Comparison of ENCODE assay signal across 9 mouse cellular contexts in genomic region chr19:42725056-42725972, GRCm38 (mm10). TPM values are rescaled to one million over a fixed set of nuclear protein-coding genes. Genes with fewer than 3 reads are reported as not detected.
A peak's percentile ranks its signal among the peaks of the same experiment; 100 is the strongest.
DNase-seq lines count a peak whose midpoint lies in the region; ATAC-seq and TF ChIP-seq lines count a peak whose summit lies in the region.
"Had no signal": no experiment of that assay in that cellular context is flagged by ENCODE, and none has a peak within 500 bp of the region (broad histone marks: within the 10 kb centered on the region; RNA-seq: fewer than 3 reads in every experiment).

No protein-coding gene starts in this region.

- no peak overlapping the region for H3K9ac ChIP-seq in liver, embryonic 12.5 days
- H3K9ac ChIP-seq in embryonic facial prominence, embryonic 14.5 days (ENCODE audit: low read depth, low read length), result no peak overlapping the region

- no peak for ATAC-seq in liver, embryonic 12.5 days
- no peak for ATAC-seq in embryonic facial prominence, embryonic 14.5 days (ENCODE audit: low read depth)
- no peak for ATAC-seq in erythroblast, adult 5-6 weeks (replicated peaks; ENCODE audit: low FRiP score, poor library complexity, severe bottlenecking)
- ATAC-seq in erythroid progenitor cell, adult 5-6 weeks (replicated peaks; ENCODE audit: low FRiP score, poor library complexity, severe bottlenecking), result no peak

- H3K36me3 ChIP-seq in liver, embryonic 12.5 days, result no peaks in the 10 kb centered on the region
- no peaks in the 10 kb centered on the region for H3K36me3 ChIP-seq in embryonic facial prominence, embryonic 14.5 days (ENCODE audit: control insufficient read depth, insufficient read depth, low read length)
- H3K36me3 ChIP-seq in kidney, adult 2 months (ENCODE audit: control insufficient read depth, insufficient read depth, low read length), result no peaks in the 10 kb centered on the region

- H3K4me2 ChIP-seq in liver, embryonic 12.5 days, result no peak overlapping the region
- H3K4me2 ChIP-seq in embryonic facial prominence, embryonic 14.5 days (ENCODE audit: low read depth, low read length), result no peak overlapping the region

- no peaks in the 10 kb centered on the region for H3K27me3 ChIP-seq in liver, embryonic 12.5 days (replicated peaks)
- H3K27me3 ChIP-seq in embryonic facial prominence, embryonic 14.5 days (replicated peaks; ENCODE audit: control insufficient read depth, insufficient read depth, low read length), result no peaks in the 10 kb centered on the region
- no peaks in the 10 kb centered on the region for H3K27me3 ChIP-seq in kidney, adult 2 months (replicated peaks; ENCODE audit: control insufficient read depth, insufficient read depth, low read length)

- no peak overlapping the region for H3K4me3 ChIP-seq in liver, embryonic 12.5 days
- H3K4me3 ChIP-seq in embryonic facial prominence, embryonic 14.5 days (ENCODE audit: low read depth, low read length), result no peak overlapping the region
- H3K4me3 ChIP-seq in kidney, adult 2 months (ENCODE audit: insufficient read depth, low read depth, low read length), result no peak overlapping the region

- H3K4me1 ChIP-seq in liver, embryonic 12.5 days, result peaks cover 10% of the 10 kb centered on the region
- H3K4me1 ChIP-seq in embryonic facial prominence, embryonic 14.5 days (ENCODE audit: control insufficient read depth, insufficient read depth, low read length), result no peaks in the 10 kb centered on the region
- H3K4me1 ChIP-seq in kidney, adult 2 months (ENCODE audit: control insufficient read depth, insufficient read depth, low read length), result no peaks in the 10 kb centered on the region

- H3K27ac ChIP-seq in liver, embryonic 12.5 days, result no peak overlapping the region
- H3K27ac ChIP-seq in embryonic facial prominence, embryonic 14.5 days (replicated peaks; ENCODE audit: low read depth, low read length), result no peak overlapping the region
- H3K27ac ChIP-seq in kidney, adult 2 months (ENCODE audit: insufficient read depth, low read depth, low read length), result no peak overlapping the region

- DNase-seq in liver, result peak; percentile 18
- peak; percentile 20 for DNase-seq in embryonic facial prominence, embryonic 14.5 days (ENCODE audit: low spot score)
- DNase-seq in kidney, adult 2 months, result peak; percentile 47
- DNase-seq in mesoderm, embryonic 11.5 days (ENCODE audit: low read depth, low spot score), result peak; percentile 69
- no peak for DNase-seq in layer of hippocampus, postnatal 36 days
- DNase-seq: cerebellum, postnatal 36 days had no signal

- WGBS in liver, embryonic 12.5 days (ENCODE audit: insufficient replicate concordance), result 44% methylated on average over 16 of the region's 16 CpGs
- 60% methylated on average over 16 of the region's 16 CpGs for WGBS in embryonic facial prominence, embryonic 14.5 days
- 53% methylated on average over 16 of the region's 16 CpGs for WGBS in kidney, adult 2 months

- TF ChIP-seq CTCF in kidney, adult 2 months (conservative IDR thresholded peaks at IDR 0.05; ENCODE audit: insufficient read depth, insufficient read length, low read depth, low read length), result no peak

- no peaks in the 10 kb centered on the region for H3K9me3 ChIP-seq in liver, embryonic 12.5 days (replicated peaks)
- no peaks in the 10 kb centered on the region for H3K9me3 ChIP-seq in embryonic facial prominence, embryonic 14.5 days (ENCODE audit: control insufficient read depth, low read length)

- TF ChIP-seq POLR2A in kidney, adult 2 months (IDR thresholded peaks at IDR 0.05; ENCODE audit: low read depth, low read length), result no peak

RNA-seq across cellular contexts. Expression of gene Pyroxd2, which starts 27.3 kb away (rescaled TPM):
- polyA plus RNA-seq in liver, embryonic 12.5 days (2016; fragmentation: Nextera tagmentation; extraction: Ambion mirVana), result 1.3 and 1.5 TPM in 2 replicates
- polyA plus RNA-seq in embryonic facial prominence, embryonic 14.5 days (2014; fragmentation: Nextera tagmentation; extraction: Ambion mirVana), result 3.5 and 4.4 TPM in 2 replicates
- 68.9 and 74.1 TPM in 2 replicates for polyA plus RNA-seq in kidney, adult 2 months (2012; rRNA removed)
- 1.9 TPM in 1 of 2 replicates, not detected in the other for total RNA-seq in erythroblast, adult 5-6 weeks (2015; ENCODE audit: low replicate concordance)
- 0.17 and 1.5 TPM in 2 replicates for total RNA-seq in erythroblast, adult 5-6 weeks (2017; ENCODE audit: low replicate concordance)
- 1 to 10 TPM; 2.6 to 3.0 TPM for total RNA-seq in layer of hippocampus, postnatal 36 days (2021)
- 0.36 and 0.84 TPM in 2 replicates for total RNA-seq in erythroid progenitor cell, adult 5-6 weeks (2015; ENCODE audit: low replicate concordance)
- not detected in 2 replicates for total RNA-seq in erythroid progenitor cell, adult 5-6 weeks (2017; ENCODE audit: low replicate concordance)

RNA-seq across cellular contexts. Expression of gene Hps1, which starts 54.5 kb away (rescaled TPM):
- polyA plus RNA-seq in liver, embryonic 12.5 days (2016; fragmentation: Nextera tagmentation; extraction: Ambion mirVana), result 12.2 and 13.6 TPM in 2 replicates
- polyA plus RNA-seq in embryonic facial prominence, embryonic 14.5 days (2014; fragmentation: Nextera tagmentation; extraction: Ambion mirVana), result 10.7 and 14.5 TPM in 2 replicates
- polyA plus RNA-seq in kidney, adult 2 months (2012; rRNA removed), result 20.1 and 23.6 TPM in 2 replicates
- total RNA-seq in erythroblast, adult 5-6 weeks (2015; ENCODE audit: low replicate concordance), result 1.2 and 4.8 TPM in 2 replicates
- total RNA-seq in erythroblast, adult 5-6 weeks (2017; ENCODE audit: low replicate concordance), result 2.8 and 19.8 TPM in 2 replicates
- 10 to 100 TPM; 11.4 to 12.2 TPM for total RNA-seq in layer of hippocampus, postnatal 36 days (2021)
- total RNA-seq in erythroid progenitor cell, adult 5-6 weeks (2015; ENCODE audit: low replicate concordance), result 2.5 and 3.8 TPM in 2 replicates
- 2.7 and 4.0 TPM in 2 replicates for total RNA-seq in erythroid progenitor cell, adult 5-6 weeks (2017; ENCODE audit: low replicate concordance)

Comparison
In these comparisons a context has a peak if more than half of its experiments do, and no peak if none do; other contexts are left out.
1. DNase-seq: peak in liver (single experiment), embryonic facial prominence, embryonic 14.5 days (single experiment), kidney, adult 2 months (single experiment) and mesoderm, embryonic 11.5 days (single experiment); none in layer of hippocampus, postnatal 36 days (0 of 2).